Mouse (Mus musculus): Measurements from ENCODE around the gene Olfr154. TPM values are rescaled to one million over a fixed set of nuclear protein-coding genes. Genes with fewer than 3 reads are reported as not detected.
"Not testable (repeated sequence)": the region's sequence is repeated elsewhere in the genome, so short reads cannot be mapped to it uniquely, and the experiment has no call there.

Gene Olfr154
- not detected in 2 replicates for polyA plus RNA-seq (2015; fragmentation: Nextera tagmentation; extraction: Ambion mirVana)

GRCm38 (mm10) chr2:85664355-85664754, at the start of gene Olfr154:
Gene Olfr154 (minus strand): TSS chr2:85664455.
- H3K4me2 ChIP-seq; H3K9ac ChIP-seq; H3K4me3 ChIP-seq (replicated peaks); ATAC-seq (replicated peaks; ENCODE audit: low FRiP score); H3K9me3 ChIP-seq (replicated peaks); H3K27ac ChIP-seq; H3K36me3 ChIP-seq; H3K27me3 ChIP-seq; H3K4me1 ChIP-seq: not testable (repeated sequence)

- H3K36me3 ChIP-seq = no peaks in the 10 kb centered on the region
- WGBS = 19% methylated on average over 1 of the region's 1 CpGs
- H3K27me3 ChIP-seq = no peaks in the 10 kb centered on the region
- no peak overlapping the region for H3K9ac ChIP-seq
- H3K4me1 ChIP-seq = no peaks in the 10 kb centered on the region
- H3K4me2 ChIP-seq = no peak overlapping the region
- H3K4me3 ChIP-seq (replicated peaks) = no peak overlapping the region
- no peaks in the 10 kb centered on the region for H3K9me3 ChIP-seq (replicated peaks)
- H3K27ac ChIP-seq = no peak overlapping the region
- ATAC-seq (replicated peaks; ENCODE audit: low FRiP score) = no peak
Observed at GRCm38 (mm10) chr2:85711159-85711558, 46.9 kb upstream of the Olfr154 start.

GRCm38 (mm10) chr2:85710680-85711079, 46.4 kb upstream of the Olfr154 start:
- not testable (repeated sequence) for H3K4me2 ChIP-seq; ATAC-seq (replicated peaks; ENCODE audit: low FRiP score); H3K27ac ChIP-seq; H3K9ac ChIP-seq; H3K36me3 ChIP-seq; H3K9me3 ChIP-seq (replicated peaks); H3K27me3 ChIP-seq; H3K4me3 ChIP-seq (replicated peaks); H3K4me1 ChIP-seq
- 40% methylated on average over 2 of the region's 2 CpGs for whole genome bisulfite sequencing

- H3K9ac ChIP-seq = no peak within 1 kb of the TSS
- no peak within 1 kb of the TSS for H3K27ac ChIP-seq
- no peak within 1 kb of the TSS for H3K4me2 ChIP-seq
- no peaks in the 10 kb centered on the region for H3K4me1 ChIP-seq
- H3K27me3 ChIP-seq = no peaks in the 10 kb centered on the region
- H3K4me3 ChIP-seq (replicated peaks) = no peak within 1 kb of the TSS
- no peak for ATAC-seq (replicated peaks; ENCODE audit: low FRiP score)
- H3K9me3 ChIP-seq (replicated peaks) = no peaks in the 10 kb centered on the region
- no peaks in the 10 kb centered on the region for H3K36me3 ChIP-seq
Observed at GRCm38 (mm10) chr2:85689131-85689530, 24.9 kb upstream of the Olfr154 start, which contains the start of gene Olfr1008. Gene Olfr1008 (plus strand): TSS chr2:85689431.

GRCm38 (mm10) chr2:85678667-85679066, 14.4 kb upstream of the Olfr154 start, which contains the start of gene Olfr1006:
Gene Olfr1006 (minus strand): TSS chr2:85678767.
- no peak for ATAC-seq (replicated peaks; ENCODE audit: low FRiP score)
- no peak within 1 kb of the TSS for H3K4me3 ChIP-seq (replicated peaks)
- H3K27me3 ChIP-seq = no peaks in the 10 kb centered on the region
- no peak within 1 kb of the TSS for H3K4me2 ChIP-seq
- H3K9me3 ChIP-seq (replicated peaks) = no peaks in the 10 kb centered on the region
- H3K36me3 ChIP-seq = no peaks in the 10 kb centered on the region
- H3K9ac ChIP-seq = no peak within 1 kb of the TSS
- no peak within 1 kb of the TSS for H3K27ac ChIP-seq
- no peaks in the 10 kb centered on the region for H3K4me1 ChIP-seq

GRCm38 (mm10) chr2:85650604-85651003, 13.7 kb downstream of the Olfr154 start, which contains the start of gene Olfr1002:
Gene Olfr1002 (minus strand): TSS chr2:85650704.
- 89% methylated on average over 1 of the region's 1 CpGs for WGBS
- no peaks in the 10 kb centered on the region for H3K9me3 ChIP-seq (replicated peaks)
- no peaks in the 10 kb centered on the region for H3K4me1 ChIP-seq
- no peak within 1 kb of the TSS for H3K4me2 ChIP-seq
- no peaks in the 10 kb centered on the region for H3K27me3 ChIP-seq
- no peak within 1 kb of the TSS for H3K9ac ChIP-seq
- H3K4me3 ChIP-seq (replicated peaks) = no peak within 1 kb of the TSS
- no peak for ATAC-seq (replicated peaks; ENCODE audit: low FRiP score)
- no peaks in the 10 kb centered on the region for H3K36me3 ChIP-seq
- no peak within 1 kb of the TSS for H3K27ac ChIP-seq

Other genes with a start within 250 kb of the Olfr154 start
- not detected in 2 replicates for gene Olfr993, start 249.6 kb downstream of the Olfr154 start, polyA plus RNA-seq (2015; fragmentation: Nextera tagmentation; extraction: Ambion mirVana)
- not detected in 2 replicates for gene Olfr994, start 228.0 kb downstream of the Olfr154 start, polyA plus RNA-seq (2015; fragmentation: Nextera tagmentation; extraction: Ambion mirVana)
- not detected in 2 replicates for gene Olfr995, start 220.8 kb downstream of the Olfr154 start, polyA plus RNA-seq (2015; fragmentation: Nextera tagmentation; extraction: Ambion mirVana)
- 0.15 TPM in 1 of 2 replicates, not detected in the other for gene 4833423E24Rik, start 145.4 kb downstream of the Olfr154 start, polyA plus RNA-seq (2015; fragmentation: Nextera tagmentation; extraction: Ambion mirVana)
- gene Olfr996, start 85.2 kb downstream of the Olfr154 start, polyA plus RNA-seq (2015; fragmentation: Nextera tagmentation; extraction: Ambion mirVana) = not detected in 2 replicates
- not detected in 2 replicates for gene Olfr998, start 75.5 kb downstream of the Olfr154 start, polyA plus RNA-seq (2015; fragmentation: Nextera tagmentation; extraction: Ambion mirVana)
- gene Olfr1000, start 52.6 kb downstream of the Olfr154 start, polyA plus RNA-seq (2015; fragmentation: Nextera tagmentation; extraction: Ambion mirVana) = not detected in 2 replicates
- not detected in 2 replicates for gene Olfr1002, start 13.8 kb downstream of the Olfr154 start, polyA plus RNA-seq (2015; fragmentation: Nextera tagmentation; extraction: Ambion mirVana)
- not detected in 2 replicates for gene Olfr1006, start 14.3 kb upstream of the Olfr154 start, polyA plus RNA-seq (2015; fragmentation: Nextera tagmentation; extraction: Ambion mirVana)
- not detected in 2 replicates for gene Olfr1008, start 25.0 kb upstream of the Olfr154 start, polyA plus RNA-seq (2015; fragmentation: Nextera tagmentation; extraction: Ambion mirVana)
- not detected in 2 replicates for gene Olfr1009, start 51.0 kb upstream of the Olfr154 start, polyA plus RNA-seq (2015; fragmentation: Nextera tagmentation; extraction: Ambion mirVana)
- gene Olfr1012, start 98.3 kb upstream of the Olfr154 start, polyA plus RNA-seq (2015; fragmentation: Nextera tagmentation; extraction: Ambion mirVana) = not detected in 2 replicates
- gene Olfr1013, start 102.6 kb upstream of the Olfr154 start, polyA plus RNA-seq (2015; fragmentation: Nextera tagmentation; extraction: Ambion mirVana) = not detected in 2 replicates
- not detected in 2 replicates for gene Olfr1014, start 108.3 kb upstream of the Olfr154 start, polyA plus RNA-seq (2015; fragmentation: Nextera tagmentation; extraction: Ambion mirVana)
- gene Olfr1015, start 117.6 kb upstream of the Olfr154 start, polyA plus RNA-seq (2015; fragmentation: Nextera tagmentation; extraction: Ambion mirVana) = not detected in 2 replicates
- not detected in 2 replicates for gene Olfr1016, start 138.1 kb upstream of the Olfr154 start, polyA plus RNA-seq (2015; fragmentation: Nextera tagmentation; extraction: Ambion mirVana)
- gene Olfr1018, start 154.0 kb upstream of the Olfr154 start, polyA plus RNA-seq (2015; fragmentation: Nextera tagmentation; extraction: Ambion mirVana) = not detected in 2 replicates
- gene Olfr1019, start 181.0 kb upstream of the Olfr154 start, polyA plus RNA-seq (2015; fragmentation: Nextera tagmentation; extraction: Ambion mirVana) = not detected in 2 replicates
- not detected in 2 replicates for gene Olfr1020, start 182.6 kb upstream of the Olfr154 start, polyA plus RNA-seq (2015; fragmentation: Nextera tagmentation; extraction: Ambion mirVana)
- gene Olfr1022, start 204.1 kb upstream of the Olfr154 start, polyA plus RNA-seq (2015; fragmentation: Nextera tagmentation; extraction: Ambion mirVana) = not detected in 2 replicates
- gene Olfr1023, start 221.2 kb upstream of the Olfr154 start, polyA plus RNA-seq (2015; fragmentation: Nextera tagmentation; extraction: Ambion mirVana) = not detected in 2 replicates
- gene Olfr1024, start 240.6 kb upstream of the Olfr154 start, polyA plus RNA-seq (2015; fragmentation: Nextera tagmentation; extraction: Ambion mirVana) = not detected in 2 replicates

All from kidney, embryonic 15.5 days (tissue).